Mouse (Mus musculus): ENCODE data around the gene Olfr1223.

GRCm38 (mm10) chr2:89106735-89107134 lies 44.6 kb downstream of the Olfr1223 start, which contains the start of gene Olfr1220:
- TF ChIP-seq CTCF (IDR thresholded peaks at IDR 0.05; ENCODE audit: low read depth, low read length), result no peak
- no peak for TF ChIP-seq POLR2A (IDR thresholded peaks at IDR 0.05; ENCODE audit: extremely low read depth, insufficient read depth, low read length)

Measured in liver, adult 2 months (tissue).